Mouse (Mus musculus) cerebellum, adult 2 months (tissue): ENCODE data around the gene Tfr2. TPM values are rescaled to one million over a fixed set of nuclear protein-coding genes. Genes with fewer than 3 reads are reported as not detected.

Experiments used
- DNase-seq, 2 experiments: peaks; one replicate each; pipeline ENCODE4 v3.0.0; 2021
- H3K27ac ChIP-seq: fragments of 200-500 bp; 2 replicates; pipeline ENCODE4 v1.5.1; 2012; ENCODE audit warnings: low read length, control low read depth, inconsistent platforms; ENCODE audit not compliant: insufficient read depth
- H3K27me3 ChIP-seq: fragments of 200-500 bp; 2 replicates; pipeline ENCODE4 v1.6.1; 2012; ENCODE audit warnings: inconsistent platforms, mild to moderate bottlenecking, low read length, moderate library complexity; ENCODE audit not compliant: control insufficient read depth, insufficient read depth
- H3K4me1 ChIP-seq: fragments of 200-500 bp; 2 replicates; pipeline ENCODE4 v1.6.1; 2011; ENCODE audit warnings: low read length; ENCODE audit not compliant: control insufficient read depth, insufficient read depth
- H3K4me3 ChIP-seq: fragments of 200-500 bp; replicated peaks from 2 replicates; pipeline ENCODE3; 2011; ENCODE audit warnings: mild to moderate bottlenecking, low read depth, low read length, control low read depth; ENCODE audit not compliant: insufficient read depth
- CTCF ChIP-seq: fragments of 200-500 bp; IDR thresholded peaks from 2 replicates; pipeline ENCODE4 v1.5.1; 2011; ENCODE audit warnings: low read depth, mild to moderate bottlenecking, control low read depth, low read length, moderate library complexity, borderline replicate concordance; ENCODE audit not compliant: insufficient read depth
- POLR2A ChIP-seq: fragments of 200-500 bp; IDR thresholded peaks from 2 replicates; pipeline ENCODE4 v1.6.1; 2011; ENCODE audit warnings: low read length, control low read depth, borderline replicate concordance; ENCODE audit not compliant: insufficient read depth
- WGBS: fragments of 180-500 bp; shearing (Covaris S2); methylation state at CpG from one replicate; pipeline ENCODE4 v1.1.7; 2018; 5-methylcytosine and 5-hydroxymethylcytosine counted together
- polyA plus RNA-seq: library from polyadenylated mRNA; depleted of rRNA; stranded (reverse); fragments of >200 nt; gene quantifications from 2 replicates; pipeline ENCODE4 v1.2.3, GENCODE M21; 2012

Gene Tfr2
- polyA plus RNA-seq, 1 experiment: 6.8 TPM

DNA sequence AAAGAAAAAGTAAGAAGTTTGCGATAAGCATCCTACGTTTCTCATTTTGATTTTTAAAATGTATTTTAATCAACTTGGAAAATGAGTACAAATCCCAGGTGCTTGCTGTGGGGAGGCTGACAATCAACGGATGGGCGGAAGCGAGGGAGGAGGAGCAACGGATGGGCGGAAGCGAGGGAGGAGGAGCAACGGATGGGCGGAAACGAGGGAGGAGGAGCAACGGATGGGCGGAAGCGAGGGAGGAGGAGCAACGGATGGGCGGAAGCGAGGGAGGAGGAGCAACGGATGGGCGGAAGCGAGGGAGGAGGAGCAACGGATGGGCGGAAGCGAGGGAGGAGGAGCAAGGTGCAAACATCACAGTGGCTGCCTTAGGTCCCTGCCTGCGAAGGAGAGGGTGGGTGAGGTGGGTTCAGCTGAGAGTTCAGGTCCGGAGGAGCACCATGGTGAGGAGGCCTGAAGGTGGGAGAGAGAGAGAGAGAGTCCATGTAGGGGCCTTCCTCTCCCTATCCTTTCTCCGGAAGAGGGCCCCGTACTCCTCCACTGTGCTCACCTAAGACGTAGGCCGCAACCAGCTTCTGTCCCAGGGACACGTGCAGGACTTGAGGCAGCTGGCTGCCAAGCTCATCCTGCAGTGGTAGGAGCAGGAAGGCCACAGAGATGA lies 27.1 kb downstream of the Tfr2 start:
- no peak overlapping the region for H3K4me3 ChIP-seq
- H3K4me1 ChIP-seq: peaks cover 9% of the 10 kb centered on the region
- TF ChIP-seq POLR2A: no peak
- no peak for TF ChIP-seq CTCF
- no peaks in the 10 kb centered on the region for H3K27me3 ChIP-seq
- H3K27ac ChIP-seq: no peak overlapping the region
- WGBS: 51% methylated on average over 30 of the region's 30 CpGs
- no peak for DNase-seq

GRCm38 (mm10) chr5:137597625-137598024 lies 28.0 kb downstream of the Tfr2 start:
- no peak for DNase-seq
- Histone ChIP-seq H3K27me3 (no peaks in the 10 kb centered on the region), H3K27ac (no peak overlapping the region), H3K4me3 (no peak overlapping the region), H3K4me1 (peaks cover 9% of the 10 kb centered on the region)
- TF ChIP-seq POLR2A (no peak), CTCF (no peak)
- 94% methylated on average over 6 of the region's 6 CpGs for WGBS

- no peak overlapping the region for H3K27ac ChIP-seq
- peaks cover 9% of the 10 kb centered on the region for H3K4me1 ChIP-seq
- no peak overlapping the region for H3K4me3 ChIP-seq
- no peaks in the 10 kb centered on the region for H3K27me3 ChIP-seq
- DNase-seq: no peak
- TF ChIP-seq CTCF: no peak
- no peak for TF ChIP-seq POLR2A
- 78% methylated on average over 2 of the region's 2 CpGs for WGBS
Measured at GRCm38 (mm10) chr5:137598100-137598826, 28.6 kb downstream of the Tfr2 start.

DNA sequence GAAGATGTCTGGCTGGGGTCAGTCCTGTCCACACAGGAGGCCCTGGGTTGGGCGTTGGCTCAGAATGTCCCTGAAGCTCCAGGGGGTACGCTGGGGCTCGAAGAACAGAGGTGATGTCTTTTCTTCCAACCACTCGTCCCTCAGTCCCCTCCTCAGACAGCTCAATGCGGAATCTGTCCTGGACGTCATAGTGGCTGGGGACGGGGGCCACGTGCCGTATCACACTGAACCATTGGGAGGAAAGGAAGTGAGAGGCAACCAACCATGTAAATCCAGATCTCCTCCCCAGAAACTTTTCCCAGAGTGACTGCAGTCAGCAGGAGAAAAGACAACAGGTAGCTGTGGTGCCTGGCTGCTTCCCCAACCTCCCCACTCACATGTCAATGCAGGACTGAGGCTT lies 30.0 kb downstream of the Tfr2 start:
- 25% methylated on average over 9 of the region's 9 CpGs for WGBS
- Histone ChIP-seq H3K27ac (no peak overlapping the region), H3K4me3 (peak overlapping the region; percentile 99), H3K27me3 (no peaks in the 10 kb centered on the region), H3K4me1 (peaks cover 9% of the 10 kb centered on the region)
- DNase-seq: peak in 1 of 2 experiments; percentile 16
- TF ChIP-seq CTCF: no peak
- no peak for TF ChIP-seq POLR2A

DNA sequence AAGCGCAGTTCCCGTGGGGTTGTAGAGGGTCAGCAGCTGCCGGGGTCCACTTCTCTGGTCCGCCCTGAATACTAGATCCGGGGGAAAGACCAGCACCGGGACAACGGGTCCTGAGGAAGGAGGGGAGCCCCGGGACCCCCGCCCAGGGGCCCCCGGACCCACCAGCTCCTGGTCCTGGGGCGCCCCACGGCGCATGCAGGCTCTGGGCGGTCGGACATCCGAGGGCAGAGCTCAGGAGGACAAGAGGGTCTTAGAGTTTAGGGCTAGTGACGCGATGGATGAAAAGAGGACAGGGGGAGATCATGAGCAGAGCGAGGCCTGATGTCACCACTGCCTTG lies 30.6 kb downstream of the Tfr2 start:
- no peaks in the 10 kb centered on the region for H3K27me3 ChIP-seq
- TF ChIP-seq CTCF (no peak), POLR2A (no peak)
- peak overlapping the region; percentile 51; the same call in 1 of the 2 replicates for H3K27ac ChIP-seq
- peak overlapping the region; percentile 99 for H3K4me3 ChIP-seq
- no peak for DNase-seq
- WGBS: under 1% methylated on average over 19 of the region's 19 CpGs
- H3K4me1 ChIP-seq: peaks cover 9% of the 10 kb centered on the region

- TF ChIP-seq CTCF: no peak
- peak; percentile 62; the same call in 1 of the 2 replicates for TF ChIP-seq POLR2A
- Histone ChIP-seq H3K4me3 (peak within 1 kb of the TSS; percentile 99), H3K27ac (peak within 1 kb of the TSS; percentile 83), H3K4me1 (peaks cover 9% of the 10 kb centered on the region), H3K27me3 (no peaks in the 10 kb centered on the region)
- under 1% methylated on average over 41 of the region's 41 CpGs for WGBS
- peak; percentile 96 to 98 for DNase-seq
Measured at GRCm38 (mm10) chr5:137600619-137601364, 31.2 kb downstream of the Tfr2 start, which contains the start of gene Mospd3. Gene Mospd3, minus strand, starts transcription at chr5:137601058.

DNA sequence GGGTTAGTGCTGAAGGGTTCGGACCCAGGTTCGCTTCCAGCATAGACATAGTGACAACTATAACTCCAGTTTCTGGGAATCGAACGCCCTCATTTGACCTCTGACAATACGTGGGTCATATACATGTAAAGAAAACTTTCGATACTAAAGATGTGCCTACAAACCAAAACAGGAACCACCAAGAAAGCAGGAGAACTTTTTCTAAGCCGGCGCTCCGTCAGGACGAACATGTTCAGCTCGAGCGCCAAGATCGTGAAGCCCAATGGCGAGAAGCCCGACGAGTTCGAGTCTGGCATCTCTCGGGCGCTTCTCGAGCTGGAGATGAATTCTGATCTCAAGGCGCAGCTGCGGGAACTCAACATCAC lies 31.7 kb downstream of the Tfr2 start:
- peaks cover 9% of the 10 kb centered on the region for H3K4me1 ChIP-seq
- DNase-seq: peak in 1 of 2 experiments; percentile 28
- TF ChIP-seq CTCF (no peak), POLR2A (no peak)
- WGBS: under 1% methylated on average over 22 of the region's 22 CpGs
- H3K4me3 ChIP-seq: peak overlapping the region; percentile 99
- H3K27me3 ChIP-seq: no peaks in the 10 kb centered on the region
- H3K27ac ChIP-seq: no peak overlapping the region
